Comparison of ENCODE assay signal across 34 mouse cellular contexts in the genomic region with DNA sequence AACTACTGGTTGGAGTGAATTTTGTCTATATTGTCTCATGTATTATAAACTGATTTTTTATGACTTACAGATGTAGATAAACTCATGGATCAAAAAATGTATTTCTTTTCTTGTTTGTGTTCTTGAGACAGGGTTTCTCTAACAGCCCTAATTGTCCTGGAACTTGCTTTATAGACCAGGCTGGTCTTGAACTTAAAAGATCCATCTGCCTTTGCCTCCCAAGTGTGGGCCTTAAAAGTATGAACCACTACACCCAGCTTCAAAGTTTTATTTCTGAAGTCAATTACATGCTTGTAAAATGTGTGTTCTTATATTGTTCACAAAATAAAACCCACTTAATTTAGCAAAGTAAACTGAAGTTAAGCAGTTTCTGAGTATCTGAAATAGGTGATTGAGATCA. TPM values are rescaled to one million over a fixed set of nuclear protein-coding genes. Genes with fewer than 3 reads are reported as not detected.
"Had no signal": no experiment of that assay in that cellular context is flagged by ENCODE, and none has a peak within 500 bp of the region (broad histone marks: within the 10 kb centered on the region; RNA-seq: fewer than 3 reads in every experiment).

No protein-coding gene starts in this region.

- H3K4me2 ChIP-seq: limb, embryonic 12.5 days; limb, embryonic 13.5 days; limb, embryonic 15.5 days; liver, embryonic 11.5 days; liver, embryonic 12.5 days; liver, embryonic 13.5 days; liver, embryonic 15.5 days; lung, embryonic 14.5 days; lung, embryonic 15.5 days; midbrain, embryonic 12.5 days; midbrain, embryonic 13.5 days; midbrain, embryonic 15.5 days; neural tube, embryonic 12.5 days had no signal

- H3K9me3 ChIP-seq: limb, embryonic 10.5 days; limb, embryonic 12.5 days; limb, embryonic 13.5 days; limb, embryonic 15.5 days; liver, embryonic 12.5 days; liver, embryonic 13.5 days; liver, embryonic 15.5 days; lung, embryonic 15.5 days; megakaryocyte, embryonic 14.5 days; midbrain, embryonic 10.5 days; midbrain, embryonic 12.5 days; midbrain, embryonic 13.5 days; midbrain, embryonic 15.5 days; neural tube, embryonic 12.5 days had no signal

- H3K4me1 ChIP-seq: limb, embryonic 10.5 days; limb, embryonic 12.5 days; limb, embryonic 13.5 days; limb, embryonic 15.5 days; lung, embryonic 15.5 days; midbrain, embryonic 10.5 days; midbrain, embryonic 12.5 days; midbrain, embryonic 13.5 days; midbrain, embryonic 15.5 days; neural tube, embryonic 12.5 days had no signal

- H3K27ac ChIP-seq: left cerebral cortex, adult 2 months; limb, embryonic 10.5 days; limb, embryonic 12.5 days; limb, embryonic 13.5 days; limb, embryonic 15.5 days; liver, embryonic 12.5 days; liver, embryonic 13.5 days; liver, embryonic 14.5 days; liver, embryonic 15.5 days; lung, embryonic 15.5 days; macrophage; midbrain, embryonic 10.5 days; midbrain, embryonic 12.5 days; midbrain, embryonic 13.5 days; midbrain, embryonic 15.5 days; neural tube, embryonic 12.5 days had no signal

- ATAC-seq: liver, embryonic 12.5 days; liver, postnatal 0 days; lung, postnatal 0 days; midbrain, embryonic 13.5 days; midbrain, embryonic 15.5 days; midbrain, embryonic 16.5 days had no signal

- H3K27me3 ChIP-seq: limb, embryonic 12.5 days; limb, embryonic 13.5 days; limb, embryonic 15.5 days; liver, embryonic 12.5 days; liver, embryonic 13.5 days; liver, embryonic 15.5 days; lung, embryonic 15.5 days; megakaryocyte, embryonic 14.5 days; midbrain, embryonic 12.5 days; midbrain, embryonic 13.5 days; midbrain, embryonic 15.5 days; neural tube, embryonic 12.5 days had no signal

- H3K4me3 ChIP-seq: left cerebral cortex, adult 2 months; limb, embryonic 10.5 days; limb, embryonic 12.5 days; limb, embryonic 13.5 days; limb, embryonic 15.5 days; liver, embryonic 12.5 days; liver, embryonic 13.5 days; liver, embryonic 15.5 days; lung, embryonic 15.5 days; megakaryocyte, embryonic 14.5 days; midbrain, embryonic 10.5 days; midbrain, embryonic 12.5 days; midbrain, embryonic 13.5 days; midbrain, embryonic 15.5 days; myocyte; neural tube, embryonic 12.5 days had no signal

- DNase-seq: left cerebral cortex, postnatal 4 days; liver; liver, embryonic 13.5 days; liver, postnatal 0 days; lung, adult 18-20 months; lung, adult 2 months; lung, embryonic 14.5 days; lung, postnatal 10 days; lung, postnatal 14 days; lung, postnatal 36 days; lung, postnatal 4 days; midbrain, embryonic 14.5 days had no signal

- H3K9ac ChIP-seq: limb, embryonic 12.5 days; limb, embryonic 13.5 days; limb, embryonic 15.5 days; liver, embryonic 12.5 days; liver, embryonic 13.5 days; liver, embryonic 14.5 days; liver, embryonic 15.5 days; liver, postnatal 0 days; lung, embryonic 14.5 days; lung, embryonic 15.5 days; midbrain, embryonic 12.5 days; midbrain, embryonic 13.5 days; midbrain, embryonic 15.5 days; neural tube, embryonic 12.5 days had no signal

RNA-seq across cellular contexts. Expression of gene Dnah12, which starts 34.9 kb away (rescaled TPM):
- total RNA-seq: liver, adult 2 months had no signal
- polyA plus RNA-seq: limb, embryonic 10.5 days; limb, embryonic 11.5 days; liver, adult 2 months; macrophage; midbrain, embryonic 12.5 days; myocyte had no signal
